In genomic region chr6:117251383-117251925, GRCm38 (mm10) we compare ENCODE assay signal across 25 mouse cellular contexts.
A peak's percentile ranks its signal among the peaks of the same experiment; 100 is the strongest.
DNase-seq lines count a peak whose midpoint lies in the region; ATAC-seq and TF ChIP-seq lines count a peak whose summit lies in the region.
"Had no signal": no experiment of that assay in that cellular context is flagged by ENCODE, and none has a peak within 500 bp of the region (broad histone marks: within the 10 kb centered on the region; RNA-seq: fewer than 3 reads in every experiment).

No protein-coding gene starts in this region.

- ATAC-seq in heart, embryonic 12.5 days (ENCODE audit: insufficient number of reproducible peaks, low FRiP score) = peak; percentile 44; the same call in 1 of the 2 replicates
- peak; percentile 34 for ATAC-seq in forebrain, postnatal 0 days
- ATAC-seq: midbrain, embryonic 16.5 days had no signal

- no peaks in the 10 kb centered on the region for H3K9me3 ChIP-seq in heart, embryonic 12.5 days (replicated peaks)
- H3K9me3 ChIP-seq in forebrain, postnatal 0 days (ENCODE audit: low read length) = no peaks in the 10 kb centered on the region
- H3K9me3 ChIP-seq in limb, embryonic 10.5 days (replicated peaks) = no peaks in the 10 kb centered on the region
- H3K9me3 ChIP-seq: embryonic facial prominence, embryonic 13.5 days; hindbrain, embryonic 10.5 days; megakaryocyte, embryonic 14.5 days; neural tube, embryonic 15.5 days had no signal

- 18% methylated on average over 12 of the region's 12 CpGs for WGBS in heart, embryonic 12.5 days
- 49% methylated on average over 12 of the region's 12 CpGs for WGBS in heart, adult 2 months
- WGBS in forebrain, postnatal 0 days = 46% methylated on average over 12 of the region's 12 CpGs
- 58% methylated on average over 12 of the region's 12 CpGs for WGBS in limb, embryonic 10.5 days

- TF ChIP-seq POLR2A in heart, adult 2 months (IDR thresholded peaks at IDR 0.05; ENCODE audit: insufficient read depth, low read depth, low read length) = no peak

- no peaks in the 10 kb centered on the region for H3K79me2 ChIP-seq in heart, adult 2 months (replicated peaks; ENCODE audit: control insufficient read depth, insufficient read depth, low read length)

- TF ChIP-seq CTCF in heart, adult 2 months (IDR thresholded peaks at IDR 0.05) = no peak
- no peak for TF ChIP-seq CTCF in forebrain, postnatal 0 days (IDR thresholded peaks at IDR 0.05; ENCODE audit: low read depth)

- peak overlapping the region; percentile 48 for H3K27ac ChIP-seq in heart, embryonic 12.5 days (ENCODE audit: poor library complexity, severe bottlenecking)
- H3K27ac ChIP-seq in heart, adult 2 months = no peak overlapping the region
- H3K27ac ChIP-seq in forebrain, postnatal 0 days (ENCODE audit: low read depth, low read length) = peak overlapping the region; percentile 29; the same call in 1 of the 2 replicates
- peak overlapping the region; percentile 38; the same call in 1 of the 2 replicates for H3K27ac ChIP-seq in limb, embryonic 10.5 days
- H3K27ac ChIP-seq: embryonic facial prominence, embryonic 13.5 days; hindbrain, embryonic 10.5 days; neural tube, embryonic 15.5 days had no signal

- intact Hi-C loops in heart, adult 2 months (cut with DNase I) = no loop called here

- no peak overlapping the region for H3K4me3 ChIP-seq in heart, embryonic 12.5 days
- no peak overlapping the region for H3K4me3 ChIP-seq in heart, adult 2 months
- H3K4me3 ChIP-seq in forebrain, postnatal 0 days (ENCODE audit: low read depth, low read length) = no peak overlapping the region
- no peak overlapping the region for H3K4me3 ChIP-seq in limb, embryonic 10.5 days
- H3K4me3 ChIP-seq: embryonic facial prominence, embryonic 13.5 days; hindbrain, embryonic 10.5 days; megakaryocyte, embryonic 14.5 days; neural tube, embryonic 15.5 days had no signal

- H3K9ac ChIP-seq in heart, embryonic 12.5 days = no peak overlapping the region
- no peak overlapping the region for H3K9ac ChIP-seq in heart, adult 2 months (ENCODE audit: low read depth, low read length)
- H3K9ac ChIP-seq in forebrain, postnatal 0 days = no peak overlapping the region
- H3K9ac ChIP-seq: embryonic facial prominence, embryonic 13.5 days; neural tube, embryonic 15.5 days had no signal

- no peak for TF ChIP-seq EP300 in heart, adult 2 months (IDR thresholded peaks at IDR 0.05; ENCODE audit: insufficient read depth, low read depth, low read length)

- H3K27me3 ChIP-seq in heart, embryonic 12.5 days (replicated peaks) = no peaks in the 10 kb centered on the region
- H3K27me3 ChIP-seq in heart, adult 2 months (ENCODE audit: control insufficient read depth, insufficient read depth, low read length) = no peaks in the 10 kb centered on the region
- H3K27me3 ChIP-seq in forebrain, postnatal 0 days (ENCODE audit: insufficient read depth, low read length) = no peaks in the 10 kb centered on the region
- H3K27me3 ChIP-seq in limb, embryonic 10.5 days (ENCODE audit: low read depth, poor library complexity, severe bottlenecking) = no peaks in the 10 kb centered on the region
- H3K27me3 ChIP-seq: megakaryocyte, embryonic 14.5 days; neural tube, embryonic 15.5 days had no signal

- H3K4me1 ChIP-seq in heart, embryonic 12.5 days (replicated peaks) = peaks cover 70% of the 10 kb centered on the region
- H3K4me1 ChIP-seq in heart, adult 2 months (ENCODE audit: control insufficient read depth, insufficient read depth, low read length) = peaks cover 3% of the 10 kb centered on the region
- peaks cover 5% of the 10 kb centered on the region; the same call in 1 of the 2 replicates for H3K4me1 ChIP-seq in forebrain, postnatal 0 days (ENCODE audit: insufficient read depth)
- H3K4me1 ChIP-seq in limb, embryonic 10.5 days = peaks cover 38% of the 10 kb centered on the region
- H3K4me1 ChIP-seq: megakaryocyte, embryonic 14.5 days had no signal

- H3K4me2 ChIP-seq in heart, embryonic 12.5 days = no peak overlapping the region
- no peak overlapping the region for H3K4me2 ChIP-seq in forebrain, postnatal 0 days (ENCODE audit: low read depth)
- H3K4me2 ChIP-seq: embryonic facial prominence, embryonic 13.5 days; liver, embryonic 11.5 days; neural tube, embryonic 15.5 days had no signal

- DNase-seq in embryo, embryonic 9.5 days (ENCODE audit: extremely low spot score) = peak; percentile 11
- no peak for DNase-seq in embryo, embryonic 11 days
- no peak for DNase-seq in heart, adult 2 months
- peak; percentile 49 for DNase-seq in forebrain, postnatal 0 days
- DNase-seq in limb, embryonic 10.5 days (ENCODE audit: low spot score) = no peak
- DNase-seq in frontal cortex, postnatal 36 days (ENCODE audit: low spot score in 2 of 2) = no peak
- DNase-seq in ovary, postnatal 36 days (ENCODE audit: low spot score) = no peak
- DNase-seq: adrenal gland, postnatal 25 days; cerebellum, adult 11-12 months; cerebellum, postnatal 36 days; gastrocnemius, postnatal 36 days; kidney, adult 11 months; kidney, postnatal 25 days; lung, adult 2 months; right cerebral cortex, postnatal 14 days; spleen, adult 18-20 months; thymus, postnatal 36 days had no signal

- H3K36me3 ChIP-seq in heart, embryonic 12.5 days = no peaks in the 10 kb centered on the region
- H3K36me3 ChIP-seq in heart, adult 2 months (ENCODE audit: control insufficient read depth, insufficient read depth, low read length) = no peaks in the 10 kb centered on the region
- H3K36me3 ChIP-seq in forebrain, postnatal 0 days (ENCODE audit: insufficient read depth) = no peaks in the 10 kb centered on the region
- H3K36me3 ChIP-seq in limb, embryonic 10.5 days = no peaks in the 10 kb centered on the region
- H3K36me3 ChIP-seq: embryonic facial prominence, embryonic 13.5 days; G1E; hindbrain, embryonic 10.5 days; neural tube, embryonic 15.5 days had no signal

Comparison
In these comparisons a context has a peak if more than half of its experiments do, and no peak if none do; other contexts are left out.
1. DNase-seq: peak in embryo, embryonic 9.5 days (single experiment) and forebrain, postnatal 0 days (single experiment); none in embryo, embryonic 11 days (single experiment), heart, adult 2 months (0 of 2), limb, embryonic 10.5 days (single experiment), frontal cortex, postnatal 36 days (0 of 2) and ovary, postnatal 36 days (single experiment).